20 mouse cellular contexts compared by ENCODE assay signal in the genomic region with DNA sequence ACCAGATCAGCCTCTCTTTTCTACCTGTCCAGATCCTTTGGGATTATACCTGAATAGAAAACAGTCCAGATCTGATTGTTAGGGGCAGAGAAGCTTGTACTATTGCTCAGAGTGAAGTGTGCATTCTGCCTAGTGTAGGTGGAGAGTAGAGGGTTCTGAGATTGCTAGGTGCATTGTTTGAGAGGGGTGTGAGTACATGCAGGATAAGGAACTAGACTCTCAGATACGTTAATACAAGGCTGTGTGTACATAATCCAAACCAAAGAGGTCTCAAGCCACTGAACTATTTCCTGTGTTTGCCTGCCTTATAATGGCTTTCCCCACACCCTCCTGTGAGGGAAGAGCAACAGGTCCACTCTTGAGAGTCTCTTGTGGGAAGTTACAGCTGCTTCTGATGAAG.
"Had no signal": no experiment of that assay in that cellular context is flagged by ENCODE, and none has a peak within 500 bp of the region (broad histone marks: within the 10 kb centered on the region; RNA-seq: fewer than 3 reads in every experiment).

No protein-coding gene starts in this region.

- ATAC-seq: liver, postnatal 0 days; midbrain, embryonic 13.5 days; midbrain, embryonic 15.5 days had no signal

- H3K4me2 ChIP-seq: liver, embryonic 11.5 days; liver, embryonic 13.5 days; liver, embryonic 15.5 days; lung, embryonic 14.5 days; midbrain, embryonic 11.5 days; midbrain, embryonic 13.5 days; midbrain, embryonic 15.5 days; neural tube, embryonic 12.5 days had no signal

- H3K27me3 ChIP-seq: liver, embryonic 13.5 days; liver, embryonic 15.5 days; megakaryocyte, embryonic 14.5 days; midbrain, embryonic 13.5 days; midbrain, embryonic 15.5 days; neural tube, embryonic 12.5 days had no signal

- DNase-seq: liver; liver, embryonic 13.5 days; liver, postnatal 0 days; lung, embryonic 14.5 days; retina, postnatal 1 day; right cerebral cortex, adult 18-20 months; right cerebral cortex, postnatal 25 days; right cerebral cortex, postnatal 4 days; spleen, adult 18-20 months; thymus, adult 2 months; thymus, postnatal 25 days; thymus, postnatal 4 days had no signal

- H3K4me1 ChIP-seq: liver, embryonic 15.5 days; megakaryocyte, embryonic 14.5 days; midbrain, embryonic 13.5 days; midbrain, embryonic 15.5 days; neural tube, embryonic 12.5 days had no signal

- H3K9ac ChIP-seq: liver, embryonic 13.5 days; liver, embryonic 15.5 days; liver, postnatal 0 days; lung, embryonic 14.5 days; midbrain, embryonic 13.5 days; midbrain, embryonic 15.5 days; neural tube, embryonic 12.5 days had no signal

- H3K36me3 ChIP-seq: liver, embryonic 15.5 days; midbrain, embryonic 15.5 days; neural tube, embryonic 12.5 days had no signal

- H3K4me3 ChIP-seq: liver, embryonic 13.5 days; liver, embryonic 15.5 days; megakaryocyte, embryonic 14.5 days; midbrain, embryonic 13.5 days; midbrain, embryonic 15.5 days; neural tube, embryonic 12.5 days had no signal

- H3K27ac ChIP-seq: liver, embryonic 13.5 days; liver, embryonic 15.5 days; macrophage; midbrain, embryonic 13.5 days; midbrain, embryonic 15.5 days; neural tube, embryonic 12.5 days had no signal

- H3K9me3 ChIP-seq: liver, embryonic 13.5 days; liver, embryonic 15.5 days; midbrain, embryonic 13.5 days; midbrain, embryonic 15.5 days; neural tube, embryonic 12.5 days had no signal
